Mouse (Mus musculus): Measurements from ENCODE around the gene Pla2r1. TPM values are rescaled to one million over a fixed set of nuclear protein-coding genes. Genes with fewer than 3 reads are reported as not detected.

Gene Pla2r1
- total RNA-seq, 2 experiments from 2014 or later = 0.23 to 0.28 TPM

- no peak overlapping the region for H3K27ac ChIP-seq
- intact Hi-C loops (cut with DNase I) = no loop called here
- no peak for TF ChIP-seq CTCF (IDR thresholded peaks at IDR 0.05)
- DNase-seq (ENCODE audit: extremely low spot score in 1 of 2, low spot score in 2 of 2) = no peak
- no peak overlapping the region for H3K4me3 ChIP-seq
Measured at GRCm38 (mm10) chr2:60540346-60540745, 12.8 kb downstream of the Pla2r1 start.

GRCm38 (mm10) chr2:60538710-60539109 is 14.4 kb downstream of the Pla2r1 start:
- no peak overlapping the region for H3K4me3 ChIP-seq
- intact Hi-C loops (cut with DNase I) = no loop called here
- no peak for DNase-seq (ENCODE audit: extremely low spot score in 1 of 2, low spot score in 2 of 2)
- TF ChIP-seq CTCF (IDR thresholded peaks at IDR 0.05) = no peak
- no peak overlapping the region for H3K27ac ChIP-seq

- TF ChIP-seq CTCF (IDR thresholded peaks at IDR 0.05) = no peak
- H3K4me3 ChIP-seq = no peak overlapping the region
- DNase-seq (ENCODE audit: extremely low spot score in 1 of 2, low spot score in 2 of 2) = no peak
- intact Hi-C loops (cut with DNase I) = no loop called here
- H3K27ac ChIP-seq = no peak overlapping the region
Measured at GRCm38 (mm10) chr2:60538274-60538673, 14.8 kb downstream of the Pla2r1 start.

GRCm38 (mm10) chr2:60534755-60535154 is 18.4 kb downstream of the Pla2r1 start:
- intact Hi-C loops (cut with DNase I) = no loop called here
- no peak for TF ChIP-seq CTCF (IDR thresholded peaks at IDR 0.05)
- H3K27ac ChIP-seq = no peak overlapping the region
- H3K4me3 ChIP-seq = no peak overlapping the region
- DNase-seq (ENCODE audit: extremely low spot score in 1 of 2, low spot score in 2 of 2) = no peak

- no peak for TF ChIP-seq CTCF (IDR thresholded peaks at IDR 0.05)
- no peak for DNase-seq (ENCODE audit: extremely low spot score in 1 of 2, low spot score in 2 of 2)
Measured at GRCm38 (mm10) chr2:60533026-60533425, 20.1 kb downstream of the Pla2r1 start.

GRCm38 (mm10) chr2:60532495-60532894 is 20.6 kb downstream of the Pla2r1 start:
- no peak overlapping the region for H3K4me3 ChIP-seq
- no peak for TF ChIP-seq CTCF (IDR thresholded peaks at IDR 0.05)
- intact Hi-C loops (cut with DNase I) = no loop called here

More at GRCm38 (mm10) chr2:60533026-60533425, 20.1 kb downstream of the Pla2r1 start:
- intact Hi-C loops (cut with DNase I) = no loop called here
- Histone ChIP-seq H3K4me3 (no peak overlapping the region), H3K27ac (no peak overlapping the region)

GRCm38 (mm10) chr2:60515817-60516216 is 37.3 kb downstream of the Pla2r1 start:
- DNase-seq (ENCODE audit: extremely low spot score in 1 of 2, low spot score in 2 of 2) = no peak
- H3K27ac ChIP-seq = no peak overlapping the region
- H3K4me3 ChIP-seq = no peak overlapping the region
- intact Hi-C loops (cut with DNase I) = no loop called here
- no peak for TF ChIP-seq CTCF (IDR thresholded peaks at IDR 0.05)

More at GRCm38 (mm10) chr2:60532495-60532894, 20.6 kb downstream of the Pla2r1 start:
- no peak for DNase-seq (ENCODE audit: extremely low spot score in 1 of 2, low spot score in 2 of 2)
- no peak overlapping the region for H3K27ac ChIP-seq

GRCm38 (mm10) chr2:60514863-60515262 is 38.2 kb downstream of the Pla2r1 start:
- TF ChIP-seq CTCF (IDR thresholded peaks at IDR 0.05) = peak; percentile 40
- DNase-seq (ENCODE audit: extremely low spot score in 1 of 2, low spot score in 2 of 2) = no peak
- H3K27ac ChIP-seq = no peak overlapping the region
- H3K4me3 ChIP-seq = no peak overlapping the region
- intact Hi-C loops (cut with DNase I) = no loop called here

- DNase-seq (ENCODE audit: extremely low spot score in 1 of 2, low spot score in 2 of 2) = no peak
- no peak overlapping the region for H3K27ac ChIP-seq
- H3K4me3 ChIP-seq = no peak overlapping the region
- no peak for TF ChIP-seq CTCF (IDR thresholded peaks at IDR 0.05)
- intact Hi-C loops (cut with DNase I) = no loop called here
Measured at GRCm38 (mm10) chr2:60510718-60511117, 42.4 kb downstream of the Pla2r1 start.

- intact Hi-C loops (cut with DNase I) = no loop called here
- no peak overlapping the region for H3K4me3 ChIP-seq
- no peak overlapping the region for H3K27ac ChIP-seq
- no peak for DNase-seq (ENCODE audit: extremely low spot score in 1 of 2, low spot score in 2 of 2)
- no peak for TF ChIP-seq CTCF (IDR thresholded peaks at IDR 0.05)
Measured at GRCm38 (mm10) chr2:60505145-60505544, 48.0 kb downstream of the Pla2r1 start.

GRCm38 (mm10) chr2:60504718-60505117 is 48.4 kb downstream of the Pla2r1 start:
- no peak overlapping the region for H3K27ac ChIP-seq
- no peak for TF ChIP-seq CTCF (IDR thresholded peaks at IDR 0.05)
- H3K4me3 ChIP-seq = no peak overlapping the region
- intact Hi-C loops (cut with DNase I) = no loop called here
- no peak for DNase-seq (ENCODE audit: extremely low spot score in 1 of 2, low spot score in 2 of 2)

- no peak overlapping the region for H3K4me3 ChIP-seq
- no peak for DNase-seq (ENCODE audit: extremely low spot score in 1 of 2, low spot score in 2 of 2)
- intact Hi-C loops (cut with DNase I) = no loop called here
- TF ChIP-seq CTCF (IDR thresholded peaks at IDR 0.05) = no peak
- H3K27ac ChIP-seq = no peak overlapping the region
Measured at GRCm38 (mm10) chr2:60503991-60504390, 49.1 kb downstream of the Pla2r1 start.

GRCm38 (mm10) chr2:60500583-60501116 is 52.5 kb downstream of the Pla2r1 start:
- Histone ChIP-seq H3K27ac (no peak overlapping the region), H3K4me3 (no peak overlapping the region)
- intact Hi-C loops (cut with DNase I) = no loop called here
- no peak for TF ChIP-seq CTCF (IDR thresholded peaks at IDR 0.05)
- DNase-seq (ENCODE audit: extremely low spot score in 1 of 2, low spot score in 2 of 2) = no peak
